Mouse (Mus musculus): ENCODE data around the gene Pih1d1. TPM values are rescaled to one million over a fixed set of nuclear protein-coding genes. Genes with fewer than 3 reads are reported as not detected.

The Pih1d1 gene
- polyA plus RNA-seq, 1 experiment from 2014 or later, result 87.1 TPM

DNA sequence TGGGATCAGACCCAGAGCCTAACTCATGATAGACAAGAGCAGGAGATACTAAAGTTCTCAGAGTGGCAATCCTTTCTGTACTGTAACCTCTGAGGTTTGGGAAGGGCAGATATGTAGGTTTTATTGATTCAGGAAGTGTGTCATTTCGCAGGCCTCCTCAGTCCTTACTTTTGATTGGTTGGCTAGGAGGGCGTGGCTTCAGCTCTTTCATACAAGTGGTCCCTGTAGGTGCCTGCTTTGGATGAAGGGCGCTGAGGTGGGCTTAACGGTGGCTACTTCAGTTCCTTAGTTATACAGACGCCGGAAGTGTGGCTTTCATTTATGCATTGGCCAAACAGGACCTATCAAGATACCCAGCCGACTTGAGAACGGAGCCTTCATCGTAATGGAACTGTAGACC is 1.5 kb downstream of the Pih1d1 start:
- Histone ChIP-seq H3K4me1 (peaks cover 18% of the 10 kb centered on the region), H3K36me3 (replicated peaks) (peaks cover 7% of the 10 kb centered on the region; the same call in 1 of the 2 replicates), H3K4me2 (peak overlapping the region; percentile 69), H3K9ac (no peak overlapping the region), H3K4me3 (peak overlapping the region; percentile 66; the same call in 1 of the 2 replicates), H3K27ac (0 out of 2 replicates have a peak overlapping the region, but pooled peaks have one; percentile 96), H3K9me3 (no peaks in the 10 kb centered on the region), H3K27me3 (replicated peaks) (no peaks in the 10 kb centered on the region)
- ATAC-seq (replicated peaks), result no peak
- 87% methylated on average over 9 of the region's 9 CpGs for WGBS

- 95% methylated on average over 15 of the region's 15 CpGs for WGBS
These were observed 2.1 kb downstream of the Pih1d1 start for GRCm38 (mm10) chr7:45156206-45156605.

GRCm38 (mm10) chr7:45157459-45157858 is 3.4 kb downstream of the Pih1d1 start:
- Histone ChIP-seq H3K4me1 (peaks cover 24% of the 10 kb centered on the region), H3K9me3 (no peaks in the 10 kb centered on the region), H3K4me3 (no peak overlapping the region), H3K9ac (no peak overlapping the region), H3K27ac (no peak overlapping the region), H3K36me3 (replicated peaks) (peaks cover 7% of the 10 kb centered on the region; the same call in 1 of the 2 replicates), H3K27me3 (replicated peaks) (no peaks in the 10 kb centered on the region), H3K4me2 (no peak overlapping the region)
- 85% methylated on average over 14 of the region's 14 CpGs for WGBS
- ATAC-seq (replicated peaks), result no peak

More at GRCm38 (mm10) chr7:45156206-45156605, 2.1 kb downstream of the Pih1d1 start:
- Histone ChIP-seq H3K27ac (no peak overlapping the region), H3K4me2 (no peak overlapping the region), H3K9me3 (no peaks in the 10 kb centered on the region), H3K4me3 (no peak overlapping the region), H3K36me3 (replicated peaks) (peaks cover 7% of the 10 kb centered on the region; the same call in 1 of the 2 replicates), H3K27me3 (replicated peaks) (no peaks in the 10 kb centered on the region), H3K9ac (no peak overlapping the region), H3K4me1 (peaks cover 18% of the 10 kb centered on the region)
- ATAC-seq (replicated peaks), result no peak

- WGBS, result 97% methylated on average over 6 of the region's 6 CpGs
- peaks cover 26% of the 10 kb centered on the region for H3K4me1 ChIP-seq
- no peak for ATAC-seq (replicated peaks)
- no peak overlapping the region for H3K4me3 ChIP-seq
- H3K9me3 ChIP-seq, result no peaks in the 10 kb centered on the region
- H3K27ac ChIP-seq, result no peak overlapping the region
- peaks cover 13% of the 10 kb centered on the region for H3K27me3 ChIP-seq (replicated peaks)
- no peak overlapping the region for H3K4me2 ChIP-seq
- no peak overlapping the region for H3K9ac ChIP-seq
- peaks cover 7% of the 10 kb centered on the region; the same call in 1 of the 2 replicates for H3K36me3 ChIP-seq (replicated peaks)
These were observed 4.9 kb downstream of the Pih1d1 start for GRCm38 (mm10) chr7:45158991-45159390.

DNA sequence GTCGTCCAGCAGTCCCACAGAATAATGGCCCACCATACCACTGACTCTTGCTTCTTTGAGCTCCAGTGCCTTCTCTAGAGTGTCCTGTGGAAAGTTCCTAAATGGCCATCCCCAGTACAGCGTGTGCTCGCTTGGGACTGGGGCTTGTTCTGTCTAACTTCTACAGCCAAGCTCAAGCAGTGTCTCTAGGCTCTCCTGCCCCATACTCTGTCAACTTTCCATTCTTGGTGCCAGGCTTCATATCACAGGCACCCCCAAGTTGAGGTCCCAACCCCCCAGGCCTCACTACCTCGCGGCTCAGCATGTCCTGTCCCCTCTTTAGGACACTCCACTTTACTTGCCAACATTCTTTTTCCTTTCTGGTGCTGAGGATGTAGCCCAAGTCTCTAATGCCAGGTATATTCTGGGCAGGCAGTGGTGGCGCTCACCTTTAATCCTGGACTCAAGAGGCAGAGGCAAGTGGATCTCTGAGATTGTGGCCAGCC is 6.3 kb downstream of the Pih1d1 start:
- no peak for ATAC-seq (replicated peaks)
- Histone ChIP-seq H3K9me3 (no peaks in the 10 kb centered on the region), H3K4me2 (no peak overlapping the region), H3K27ac (no peak overlapping the region), H3K9ac (no peak overlapping the region), H3K27me3 (replicated peaks) (peaks cover 25% of the 10 kb centered on the region), H3K4me1 (peaks cover 22% of the 10 kb centered on the region), H3K36me3 (replicated peaks) (peaks cover 7% of the 10 kb centered on the region; the same call in 1 of the 2 replicates), H3K4me3 (no peak overlapping the region)
- WGBS, result 93% methylated on average over 6 of the region's 6 CpGs

GRCm38 (mm10) chr7:45160866-45161265 is 6.8 kb downstream of the Pih1d1 start:
- no peaks in the 10 kb centered on the region for H3K9me3 ChIP-seq
- ATAC-seq (replicated peaks), result no peak
- H3K9ac ChIP-seq, result no peak overlapping the region
- H3K4me3 ChIP-seq, result no peak overlapping the region
- 89% methylated on average over 3 of the region's 3 CpGs for WGBS
- H3K4me2 ChIP-seq, result no peak overlapping the region
- peaks cover 17% of the 10 kb centered on the region for H3K4me1 ChIP-seq
- H3K36me3 ChIP-seq (replicated peaks), result peaks cover 7% of the 10 kb centered on the region; the same call in 1 of the 2 replicates
- H3K27ac ChIP-seq, result no peak overlapping the region
- peaks cover 30% of the 10 kb centered on the region for H3K27me3 ChIP-seq (replicated peaks)

DNA sequence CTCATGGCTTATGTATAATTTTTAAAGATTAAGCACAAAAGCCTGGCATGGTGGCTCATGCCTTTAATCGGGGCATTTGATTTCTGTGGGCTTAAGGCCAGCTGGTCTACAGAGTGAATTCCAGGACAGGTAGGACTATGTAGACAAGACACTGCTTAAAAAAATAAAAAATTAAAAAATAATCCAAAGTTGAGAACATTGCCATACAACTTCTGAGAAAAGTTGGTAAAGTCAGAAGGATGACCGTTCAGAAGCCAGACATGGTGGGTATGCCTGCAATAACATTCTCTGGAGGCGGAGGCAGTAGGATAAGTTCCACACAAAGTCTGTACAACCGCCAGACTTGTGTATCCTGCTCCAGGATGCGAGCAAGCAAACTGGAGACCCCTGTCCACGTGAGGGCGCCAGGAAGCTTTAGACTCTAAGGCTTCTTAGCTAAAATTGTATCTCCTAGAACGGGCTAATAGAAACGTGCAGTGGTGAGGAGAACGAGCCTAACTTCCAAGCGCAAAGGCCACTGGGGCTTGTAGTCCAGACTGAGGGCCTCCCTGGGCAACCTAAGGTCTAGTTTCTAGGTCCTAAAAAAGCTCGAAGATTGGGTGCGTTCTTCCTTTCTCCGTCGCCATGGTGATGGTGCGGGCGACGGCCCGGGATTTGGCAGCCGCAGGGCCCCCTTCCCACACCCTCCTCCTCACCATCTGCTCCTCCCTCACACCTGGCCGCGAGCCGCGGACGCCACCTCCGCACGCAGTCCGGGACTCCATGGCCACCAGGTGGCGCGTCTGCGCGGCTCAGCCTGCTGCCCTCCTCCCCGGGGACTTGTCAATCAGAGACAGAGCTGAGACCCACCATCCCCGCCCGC is 7.7 kb downstream of the Pih1d1 start:
- no peaks in the 10 kb centered on the region for H3K9me3 ChIP-seq
- peak overlapping the region; percentile 78 for H3K4me2 ChIP-seq
- peak overlapping the region; percentile 33; the same call in 1 of the 2 replicates for H3K9ac ChIP-seq
- ATAC-seq (replicated peaks), result peak; percentile 92
- peak overlapping the region; percentile 41 for H3K4me3 ChIP-seq
- H3K27ac ChIP-seq, result peak overlapping the region; percentile 72
- WGBS, result 4% methylated on average over 35 of the region's 35 CpGs
- peaks cover 39% of the 10 kb centered on the region for H3K27me3 ChIP-seq (replicated peaks)
- H3K4me1 ChIP-seq, result peaks cover 16% of the 10 kb centered on the region
- peaks cover 7% of the 10 kb centered on the region; the same call in 1 of the 2 replicates for H3K36me3 ChIP-seq (replicated peaks)

- H3K27me3 ChIP-seq (replicated peaks), result peaks cover 45% of the 10 kb centered on the region
- peaks cover 7% of the 10 kb centered on the region; the same call in 1 of the 2 replicates for H3K36me3 ChIP-seq (replicated peaks)
- peaks cover 16% of the 10 kb centered on the region for H3K4me1 ChIP-seq
- H3K4me2 ChIP-seq, result peak overlapping the region; percentile 78
- no peak overlapping the region for H3K27ac ChIP-seq
- peak overlapping the region; percentile 33; the same call in 1 of the 2 replicates for H3K9ac ChIP-seq
- ATAC-seq (replicated peaks), result no peak
- H3K4me3 ChIP-seq, result peak overlapping the region; percentile 41
- no peaks in the 10 kb centered on the region for H3K9me3 ChIP-seq
- 26% methylated on average over 6 of the region's 6 CpGs for WGBS
These were observed 8.4 kb downstream of the Pih1d1 start for GRCm38 (mm10) chr7:45162551-45162950.

DNA sequence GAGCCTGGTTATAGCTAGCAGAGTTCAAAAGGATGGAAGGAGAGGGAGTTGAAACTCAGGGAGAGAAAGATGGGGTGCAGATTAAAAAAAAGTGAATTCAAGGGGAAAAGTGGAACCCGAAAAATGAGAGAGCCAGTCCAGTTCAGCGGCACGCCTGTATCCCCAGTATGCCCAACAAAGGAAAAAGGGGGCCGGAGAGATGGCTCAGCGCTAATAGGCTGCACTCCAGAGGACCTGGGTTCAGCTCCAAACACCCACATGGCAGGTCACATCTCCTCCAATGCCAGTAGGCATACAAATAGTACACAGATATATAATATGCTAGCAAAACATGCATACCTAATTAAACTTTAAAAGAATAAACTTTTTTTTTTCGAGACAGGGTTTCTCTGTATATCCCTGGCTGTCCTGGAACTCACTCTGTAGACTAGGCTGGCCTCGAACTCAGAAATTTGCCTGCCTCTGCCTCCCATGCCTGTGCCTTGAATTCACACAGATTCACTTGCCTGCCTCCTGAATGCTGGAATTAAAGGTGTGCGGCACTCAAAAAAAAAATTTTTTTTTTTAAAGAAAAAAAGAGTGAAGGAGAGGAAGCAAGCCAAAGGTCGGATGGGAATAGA is 9.0 kb downstream of the Pih1d1 start:
- Histone ChIP-seq H3K9ac (no peak overlapping the region), H3K27me3 (replicated peaks) (peaks cover 51% of the 10 kb centered on the region), H3K4me2 (no peak overlapping the region), H3K4me1 (peaks cover 22% of the 10 kb centered on the region), H3K36me3 (replicated peaks) (peaks cover 7% of the 10 kb centered on the region; the same call in 1 of the 2 replicates), H3K9me3 (no peaks in the 10 kb centered on the region), H3K4me3 (no peak overlapping the region), H3K27ac (no peak overlapping the region)
- ATAC-seq (replicated peaks), result no peak
- 67% methylated on average over 9 of the region's 9 CpGs for WGBS

- H3K9ac ChIP-seq, result peak within 1 kb of the TSS; percentile 31
- H3K4me1 ChIP-seq, result peaks cover 30% of the 10 kb centered on the region
- peak within 1 kb of the TSS; percentile 54 for H3K4me2 ChIP-seq
- under 1% methylated on average over 37 of the region's 41 CpGs for WGBS
- H3K4me3 ChIP-seq, result peak within 1 kb of the TSS; percentile 33
- H3K27me3 ChIP-seq (replicated peaks), result peaks cover 59% of the 10 kb centered on the region
- no peak within 1 kb of the TSS for H3K27ac ChIP-seq
- peaks cover 7% of the 10 kb centered on the region; the same call in 1 of the 2 replicates for H3K36me3 ChIP-seq (replicated peaks)
- ATAC-seq (replicated peaks), result no peak
- no peaks in the 10 kb centered on the region for H3K9me3 ChIP-seq
These were observed 9.8 kb downstream of the Pih1d1 start, which contains the start of gene Slc17a7 for GRCm38 (mm10) chr7:45163735-45164490. Gene Slc17a7, plus strand, starts transcription at chr7:45163949.

GRCm38 (mm10) chr7:45164833-45165232 is 10.7 kb downstream of the Pih1d1 start:
- Histone ChIP-seq H3K4me1 (peaks cover 31% of the 10 kb centered on the region), H3K4me2 (no peak overlapping the region), H3K27me3 (replicated peaks) (peaks cover 68% of the 10 kb centered on the region), H3K4me3 (no peak overlapping the region), H3K36me3 (replicated peaks) (no peaks in the 10 kb centered on the region; the same call in 1 of the 2 replicates), H3K9ac (no peak overlapping the region), H3K9me3 (no peaks in the 10 kb centered on the region), H3K27ac (no peak overlapping the region)
- no peak for ATAC-seq (replicated peaks)
- 65% methylated on average over 5 of the region's 5 CpGs for WGBS
